Mouse (Mus musculus) thymus, adult 2 months (tissue): Measurements from ENCODE around the gene Tbx4. TPM values are rescaled to one million over a fixed set of nuclear protein-coding genes. Genes with fewer than 3 reads are reported as not detected.

Source experiments
- DNase-seq: peaks from one replicate; pipeline ENCODE4 v3.0.0; 2021
- H3K27ac ChIP-seq: fragments of 200-500 bp; 2 replicates; pipeline ENCODE4 v1.5.1; 2012; ENCODE audit warnings: low read length, control low read depth; ENCODE audit not compliant: control insufficient read depth, insufficient read depth
- H3K27me3 ChIP-seq: fragments of 200-500 bp; 2 replicates; pipeline ENCODE4 v1.6.1; 2012; ENCODE audit warnings: mild to moderate bottlenecking, low read length, moderate library complexity, mixed read lengths; ENCODE audit not compliant: control insufficient read depth, insufficient read depth
- H3K36me3 ChIP-seq: fragments of 200-500 bp; 2 replicates; pipeline ENCODE4 v1.6.1; 2012; ENCODE audit warnings: mild to moderate bottlenecking, low read length, moderate library complexity; ENCODE audit not compliant: control insufficient read depth, insufficient read depth
- H3K4me1 ChIP-seq: fragments of 200-500 bp; replicated peaks from 2 replicates; pipeline ENCODE4 v1.6.1; 2012; ENCODE audit warnings: low read length; ENCODE audit not compliant: control insufficient read depth, insufficient read depth
- H3K4me3 ChIP-seq: fragments of 200-500 bp; 2 replicates; pipeline ENCODE4 v1.5.1; 2012; ENCODE audit warnings: mild to moderate bottlenecking, low read length, control low read depth, moderate library complexity; ENCODE audit not compliant: control insufficient read depth, insufficient read depth
- CTCF ChIP-seq: fragments of 200-500 bp; IDR thresholded peaks from 2 replicates; pipeline ENCODE4 v1.5.1; 2012; ENCODE audit warnings: mild to moderate bottlenecking, control low read depth, low read length, moderate library complexity, borderline replicate concordance; ENCODE audit not compliant: control insufficient read depth, poor library complexity, insufficient read depth; ENCODE audit errors: extremely low read depth
- POLR2A ChIP-seq: fragments of 200-500 bp; IDR thresholded peaks from 2 replicates; pipeline ENCODE4 v1.6.1; 2012; ENCODE audit warnings: mild to moderate bottlenecking, low read length, control low read depth, moderate library complexity; ENCODE audit not compliant: control insufficient read depth, poor library complexity, insufficient read depth; ENCODE audit errors: extremely low read depth
- WGBS: fragments of 180-500 bp; shearing (Covaris S2); methylation state at CpG from one replicate; pipeline ENCODE4 v1.1.7; 2018; 5-methylcytosine and 5-hydroxymethylcytosine counted together
- polyA plus RNA-seq: library from polyadenylated mRNA; depleted of rRNA; stranded (reverse); fragments of >200 nt; gene quantifications from 2 replicates; pipeline ENCODE4 v1.2.3, GENCODE M21; 2012

Tbx4 gene
- polyA plus RNA-seq, 1 experiment: 0.08 TPM

- Histone ChIP-seq H3K27me3 (peaks cover 36% of the 10 kb centered on the region), H3K4me1 (no peaks in the 10 kb centered on the region)
- WGBS: 6% methylated on average over 43 of the region's 43 CpGs
These were observed 8.7 kb downstream of the Tbx4 start for GRCm38 (mm10) chr11:85894731-85895545.

GRCm38 (mm10) chr11:85896335-85896985 is 10.2 kb downstream of the Tbx4 start:
- TF ChIP-seq POLR2A (no peak), CTCF (no peak)
- H3K4me1 ChIP-seq: no peaks in the 10 kb centered on the region
- peaks cover 21% of the 10 kb centered on the region; the same call in 1 of the 2 replicates for H3K27me3 ChIP-seq
- WGBS: 57% methylated on average over 13 of the region's 13 CpGs
- no peak for DNase-seq
- no peaks in the 10 kb centered on the region for H3K36me3 ChIP-seq
- no peak overlapping the region for H3K27ac ChIP-seq
- no peak overlapping the region for H3K4me3 ChIP-seq

More at GRCm38 (mm10) chr11:85894731-85895545, 8.7 kb downstream of the Tbx4 start:
- Histone ChIP-seq H3K27ac (no peak overlapping the region), H3K4me3 (no peak overlapping the region), H3K36me3 (no peaks in the 10 kb centered on the region)
- TF ChIP-seq POLR2A (no peak), CTCF (no peak)
- no peak for DNase-seq

GRCm38 (mm10) chr11:85900291-85900690 is 14.1 kb downstream of the Tbx4 start:
- no peak for TF ChIP-seq CTCF
- TF ChIP-seq POLR2A: no peak
- DNase-seq: no peak

GRCm38 (mm10) chr11:85909514-85909913 is 23.3 kb downstream of the Tbx4 start:
- no peaks in the 10 kb centered on the region for H3K36me3 ChIP-seq
- no peak for DNase-seq
- no peaks in the 10 kb centered on the region for H3K4me1 ChIP-seq
- TF ChIP-seq POLR2A (no peak), CTCF (no peak)
- 43% methylated on average over 4 of the region's 4 CpGs for WGBS
- H3K27ac ChIP-seq: no peak overlapping the region
- H3K4me3 ChIP-seq: no peak overlapping the region
- no peaks in the 10 kb centered on the region for H3K27me3 ChIP-seq

More at GRCm38 (mm10) chr11:85900291-85900690, 14.1 kb downstream of the Tbx4 start:
- H3K4me3 ChIP-seq: no peak overlapping the region
- no peak overlapping the region for H3K27ac ChIP-seq
- peaks cover 7% of the 10 kb centered on the region; the same call in 1 of the 2 replicates for H3K27me3 ChIP-seq
- no peaks in the 10 kb centered on the region for H3K4me1 ChIP-seq
- no peaks in the 10 kb centered on the region for H3K36me3 ChIP-seq

- DNase-seq: no peak
- Histone ChIP-seq H3K27ac (no peak overlapping the region), H3K4me3 (no peak overlapping the region), H3K36me3 (no peaks in the 10 kb centered on the region), H3K27me3 (no peaks in the 10 kb centered on the region), H3K4me1 (no peaks in the 10 kb centered on the region)
- no peak for TF ChIP-seq POLR2A
- no peak for TF ChIP-seq CTCF
- 63% methylated on average over 10 of the region's 10 CpGs for WGBS
These were observed 23.9 kb downstream of the Tbx4 start for GRCm38 (mm10) chr11:85910133-85910532.

GRCm38 (mm10) chr11:85913506-85913905 is 27.3 kb downstream of the Tbx4 start:
- H3K27ac ChIP-seq: no peak overlapping the region
- no peaks in the 10 kb centered on the region for H3K4me1 ChIP-seq
- TF ChIP-seq CTCF (no peak), POLR2A (no peak)
- H3K27me3 ChIP-seq: no peaks in the 10 kb centered on the region
- no peak overlapping the region for H3K4me3 ChIP-seq
- no peak for DNase-seq
- 85% methylated on average over 7 of the region's 7 CpGs for WGBS
- no peaks in the 10 kb centered on the region for H3K36me3 ChIP-seq
